Mouse (Mus musculus) left cerebral cortex, adult 9 months (tissue): Measurements from ENCODE around the gene Mogat1.
"Not testable (repeated sequence)": the region's sequence is repeated elsewhere in the genome, so short reads cannot be mapped to it uniquely, and the experiment has no call there.

ENCODE experiments used
- DNase-seq, 2 experiments: peaks; one replicate each; pipeline ENCODE4 v3.0.0; 2022; ENCODE audit warnings: low spot score in 2 of 2

Gene Mogat1

DNA sequence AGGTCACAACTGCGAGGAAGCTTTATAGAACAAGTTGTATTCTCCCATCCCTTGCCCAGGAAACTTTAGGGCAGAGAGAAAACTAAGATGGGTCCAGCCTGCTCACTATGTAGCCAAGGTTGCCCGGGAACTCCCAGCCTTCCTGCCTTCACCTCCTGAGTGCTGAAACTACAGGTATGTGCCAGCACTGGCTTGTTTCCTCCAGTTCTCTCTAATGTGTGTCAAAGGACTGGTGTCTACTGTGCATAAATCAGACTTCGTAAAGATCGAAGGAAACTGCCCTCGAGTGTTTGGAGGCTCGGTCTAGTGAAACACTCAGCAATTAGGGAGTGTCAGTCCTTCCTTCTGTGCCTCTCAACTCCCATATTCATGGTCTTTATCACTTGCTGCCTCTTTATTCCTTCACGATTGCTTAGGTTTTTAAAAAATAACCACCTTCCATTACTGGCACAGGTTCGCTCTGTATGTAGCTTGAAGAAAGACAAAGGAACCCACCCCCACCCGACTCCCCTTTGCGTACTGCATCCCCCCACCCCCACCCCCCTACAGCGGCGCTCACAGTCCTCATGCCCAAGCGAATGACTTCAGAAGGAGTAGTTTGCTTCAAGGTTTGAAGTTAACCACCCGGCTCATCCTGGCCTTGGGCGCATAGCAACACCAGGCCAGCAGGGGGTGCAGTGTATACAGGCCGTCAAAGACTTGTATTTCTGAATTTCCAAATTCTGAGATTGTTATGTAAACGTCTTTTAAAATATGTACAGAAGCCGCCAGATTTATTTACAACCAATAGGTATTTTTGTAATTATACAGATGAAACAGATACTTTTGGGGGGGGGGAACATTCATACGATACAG lies 25.7 kb downstream of the Mogat1 start:
- peak; percentile 40 to 92 for DNase-seq

DNA sequence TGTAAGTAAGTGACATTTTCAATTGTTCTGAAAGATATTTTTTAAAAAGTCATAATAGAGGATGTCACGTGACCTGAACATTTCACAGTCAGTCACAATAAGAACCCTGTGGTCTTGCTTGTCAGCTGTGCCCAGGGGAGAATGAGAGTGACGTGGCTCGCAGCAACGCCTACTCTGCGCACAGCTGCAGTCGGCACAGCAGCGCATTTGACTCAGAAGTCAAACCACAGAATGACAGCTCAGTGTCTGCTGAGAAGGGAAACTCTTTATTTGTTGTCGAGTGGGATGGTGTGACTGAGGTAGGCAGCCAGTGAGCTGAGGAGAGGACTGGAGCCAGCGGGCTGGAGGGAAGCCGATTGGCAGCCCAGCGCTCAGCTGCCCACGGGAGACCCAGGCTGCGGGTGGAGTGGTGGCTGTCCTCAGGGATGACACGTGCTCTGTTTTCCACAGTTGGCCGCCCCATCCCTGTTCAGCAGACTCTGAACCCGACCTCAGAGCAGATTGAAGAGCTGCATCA lies 26.8 kb downstream of the Mogat1 start:
- peak; percentile 86 to 88 for DNase-seq

DNA sequence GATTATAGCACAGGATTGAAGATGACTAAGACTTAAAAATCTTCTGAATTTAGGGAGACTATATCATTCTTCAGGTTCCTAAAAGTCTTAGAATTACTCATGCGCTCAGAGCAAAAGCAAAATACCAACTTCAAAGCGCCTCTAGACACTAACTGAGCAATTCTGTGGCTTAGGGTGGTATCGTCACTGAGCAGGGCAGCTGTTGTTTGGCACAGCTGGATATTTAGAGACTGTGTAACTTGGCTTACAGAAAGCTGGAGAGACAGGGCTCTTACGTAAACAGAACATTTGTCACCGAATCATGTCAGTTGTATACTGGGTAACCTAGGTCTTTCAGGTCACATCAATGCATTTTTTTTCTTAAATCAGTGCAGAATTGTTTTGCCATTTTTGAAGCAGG lies 27.6 kb downstream of the Mogat1 start:
- DNase-seq: no peak

DNA sequence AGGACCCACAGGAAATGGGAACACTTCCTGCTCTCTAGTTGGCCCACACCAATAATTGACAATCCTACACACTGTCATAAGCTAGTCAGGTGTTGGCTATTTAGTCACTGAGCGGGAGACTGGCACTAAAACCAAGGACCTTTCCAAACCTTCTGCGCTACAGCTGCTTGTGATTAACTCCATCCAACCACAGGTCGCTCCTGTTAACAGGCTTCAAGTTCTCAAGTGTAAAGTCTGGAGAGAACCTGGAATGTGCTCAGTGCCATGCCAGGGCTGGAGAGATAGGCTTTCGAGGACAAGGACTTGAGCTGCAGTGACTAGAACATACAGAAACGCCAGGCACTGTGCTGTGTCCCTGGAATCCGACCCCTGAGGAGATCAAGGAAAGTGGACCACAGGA lies 28.4 kb downstream of the Mogat1 start:
- no peak for DNase-seq

DNA sequence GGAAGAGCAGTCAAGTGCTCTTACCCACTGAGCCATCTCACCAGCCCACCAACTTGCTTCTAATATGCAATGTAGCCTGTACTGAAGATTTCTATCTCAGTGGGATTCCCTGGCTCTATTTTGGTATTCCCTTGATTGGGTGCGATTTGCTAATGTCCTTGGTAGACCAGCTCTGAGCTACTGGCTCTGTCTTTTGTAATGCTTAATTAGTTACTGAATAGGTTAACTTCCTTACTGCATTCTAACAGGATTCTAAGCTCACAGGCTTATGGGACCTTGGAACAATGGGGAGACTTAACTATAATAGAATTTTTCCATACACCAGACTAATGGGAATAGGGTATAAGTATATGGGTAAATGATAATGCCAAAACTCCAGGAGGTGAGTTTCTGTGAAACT lies 32.8 kb downstream of the Mogat1 start:
- DNase-seq: not testable (repeated sequence)

DNA sequence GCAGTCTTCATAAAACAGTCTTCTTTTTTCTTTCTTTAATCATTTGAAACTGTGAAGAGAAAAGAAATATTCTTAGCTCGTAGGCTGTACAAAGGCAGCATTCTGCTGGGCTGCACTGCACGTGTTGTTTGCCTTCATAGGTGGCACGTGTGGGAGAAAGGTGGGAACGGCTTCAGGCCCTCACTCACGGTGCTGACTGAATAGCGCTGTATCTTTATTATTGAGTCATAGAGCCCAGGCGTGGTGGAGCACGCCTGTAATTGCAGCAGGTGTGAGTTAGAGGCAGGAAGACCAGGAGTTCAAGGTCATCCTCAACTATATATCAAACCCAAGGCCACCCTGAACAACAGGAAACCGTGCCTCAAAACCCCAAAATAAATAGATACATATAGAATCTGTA lies 35.5 kb downstream of the Mogat1 start:
- no peak for DNase-seq

DNA sequence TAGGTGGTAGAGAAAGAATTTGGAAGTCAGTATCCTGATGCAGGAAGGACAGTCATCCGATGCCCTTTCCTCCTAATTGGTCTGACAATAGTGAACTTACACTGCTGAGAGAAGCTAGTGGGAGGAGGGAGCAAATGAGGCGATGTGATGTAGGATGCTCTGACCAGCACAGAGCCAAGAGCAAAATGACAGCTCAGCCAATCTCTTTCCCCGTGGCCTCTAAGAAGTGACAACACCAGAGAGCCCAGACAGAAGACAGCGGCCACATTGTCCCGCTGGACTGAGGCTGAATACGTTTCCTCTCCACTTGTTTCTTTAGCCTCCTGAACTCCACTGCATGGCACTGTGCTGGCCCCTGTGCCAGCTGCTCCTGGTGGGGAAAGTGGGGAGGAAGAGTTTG lies 38.2 kb downstream of the Mogat1 start:
- no peak for DNase-seq

DNA sequence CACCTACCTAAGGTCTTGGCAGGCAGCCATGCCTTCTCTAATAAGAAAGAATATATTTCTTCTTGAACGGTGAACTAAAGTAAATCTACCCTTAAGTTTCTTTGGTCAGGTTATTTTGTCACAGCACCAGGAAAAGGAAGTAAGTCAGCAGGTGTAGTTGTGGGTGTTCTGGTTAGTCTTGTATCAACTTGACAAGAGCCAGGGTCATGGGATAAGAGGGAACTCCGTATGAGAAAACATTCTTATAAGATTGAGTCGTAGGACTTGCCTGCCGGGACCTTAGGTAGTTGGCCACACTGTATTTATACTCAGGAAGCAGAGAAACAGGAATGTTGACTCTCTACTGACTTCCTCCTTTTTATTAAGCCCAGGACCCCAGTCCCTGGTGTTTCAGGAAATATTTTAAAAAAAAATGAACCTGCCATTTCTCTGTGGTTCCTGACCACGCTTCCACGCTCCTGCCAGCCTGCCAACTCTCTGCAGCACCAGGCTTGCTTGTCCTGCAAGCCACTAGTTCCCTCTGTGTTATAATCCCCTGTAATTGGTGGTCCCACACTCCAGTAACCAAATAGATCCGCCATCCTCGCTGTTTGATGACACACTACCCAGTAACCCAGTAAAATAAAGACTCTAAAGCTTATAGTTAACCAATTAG lies 43.3 kb downstream of the Mogat1 start:
- no peak for DNase-seq

DNA sequence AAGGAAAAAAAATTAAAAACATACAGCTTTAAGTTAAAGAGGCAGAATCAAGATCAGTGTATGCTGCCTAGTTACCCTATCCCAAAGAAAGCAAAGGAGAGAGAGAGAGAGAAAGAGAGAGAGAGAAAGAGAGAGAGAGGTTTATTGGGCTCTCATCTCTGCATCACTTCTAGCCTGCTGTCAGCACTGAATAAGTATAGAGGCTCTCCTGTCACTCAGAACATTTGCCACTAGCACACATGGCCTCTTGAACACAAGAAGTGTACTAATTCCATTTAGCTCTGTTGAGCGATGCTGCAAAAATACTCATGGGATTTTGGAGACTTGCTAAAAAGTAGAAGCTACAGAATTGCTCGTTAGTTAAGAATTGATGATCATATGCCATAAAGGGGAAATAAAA lies 56.2 kb downstream of the Mogat1 start:
- no peak for DNase-seq

DNA sequence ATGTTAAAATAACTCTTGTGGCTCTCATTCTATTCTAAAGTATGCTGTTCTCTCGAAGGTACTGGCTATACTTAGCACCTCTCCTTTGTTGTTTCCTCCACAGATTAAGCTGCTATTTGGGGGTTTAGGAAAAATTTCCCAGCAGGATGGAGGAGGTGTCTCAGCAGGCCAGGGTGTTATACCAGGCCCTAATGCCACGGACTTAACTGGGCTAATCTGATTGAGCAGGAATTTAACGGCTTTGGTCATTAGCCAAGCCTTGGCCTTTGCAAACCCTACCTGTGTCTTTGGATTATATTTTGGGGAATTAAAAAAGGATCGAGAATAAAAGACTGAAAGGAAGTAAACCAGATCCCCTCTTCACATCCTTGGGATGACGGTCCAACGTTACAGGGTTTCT lies 56.6 kb downstream of the Mogat1 start:
- DNase-seq: no peak

DNA sequence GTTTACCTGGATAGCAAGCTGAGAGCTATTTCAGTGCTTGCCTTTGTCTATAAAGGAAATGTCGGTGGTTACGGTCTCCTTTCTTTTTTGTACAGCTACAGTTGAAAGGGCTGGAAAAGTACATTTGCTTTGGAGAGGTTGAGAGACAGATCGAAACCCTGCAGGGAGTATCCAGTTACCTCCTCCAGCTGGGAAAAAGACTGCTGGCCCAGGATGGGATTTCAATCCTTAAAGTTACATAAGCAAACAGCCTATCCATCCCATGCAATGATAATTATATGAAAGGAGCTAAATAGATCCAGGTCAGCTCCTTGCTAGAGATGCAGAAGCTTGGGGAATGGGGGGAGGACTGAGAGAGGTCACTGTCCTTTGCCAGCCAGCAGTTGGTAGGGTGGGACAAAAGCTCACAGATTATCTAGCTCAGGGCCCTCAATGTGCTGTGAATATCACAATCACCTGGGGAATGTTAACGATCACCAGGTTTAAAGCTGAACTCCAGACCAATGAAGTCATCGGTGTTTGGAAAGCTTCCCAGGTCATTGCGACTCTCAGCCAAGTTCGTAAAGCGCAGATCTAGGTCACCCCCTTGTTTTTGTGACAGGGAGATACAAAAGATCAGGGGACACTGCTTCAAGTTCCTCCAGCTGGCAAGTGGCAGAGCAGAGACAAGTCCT lies 57.2 kb downstream of the Mogat1 start:
- peak in 1 of 2 experiments; percentile 16 for DNase-seq

DNA sequence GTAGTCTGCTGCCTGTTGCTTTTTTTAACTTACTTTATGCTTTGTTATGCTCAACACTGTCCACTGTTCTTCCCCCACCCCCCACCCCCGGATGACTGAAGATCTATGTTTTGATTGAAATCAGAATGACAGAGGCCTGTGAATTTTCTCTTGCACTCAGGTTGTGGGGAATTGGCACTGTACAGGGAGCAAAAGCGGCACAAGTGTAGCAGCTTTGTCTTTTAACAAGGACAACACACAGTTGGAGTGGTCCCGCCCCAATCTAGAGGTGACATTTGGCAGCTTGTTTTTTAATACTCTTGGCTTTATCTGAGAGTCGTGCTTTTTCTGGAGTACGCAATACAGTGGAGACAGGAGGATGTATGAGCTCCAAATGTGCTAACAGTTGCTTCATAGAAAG lies 58.8 kb downstream of the Mogat1 start:
- DNase-seq: no peak

DNA sequence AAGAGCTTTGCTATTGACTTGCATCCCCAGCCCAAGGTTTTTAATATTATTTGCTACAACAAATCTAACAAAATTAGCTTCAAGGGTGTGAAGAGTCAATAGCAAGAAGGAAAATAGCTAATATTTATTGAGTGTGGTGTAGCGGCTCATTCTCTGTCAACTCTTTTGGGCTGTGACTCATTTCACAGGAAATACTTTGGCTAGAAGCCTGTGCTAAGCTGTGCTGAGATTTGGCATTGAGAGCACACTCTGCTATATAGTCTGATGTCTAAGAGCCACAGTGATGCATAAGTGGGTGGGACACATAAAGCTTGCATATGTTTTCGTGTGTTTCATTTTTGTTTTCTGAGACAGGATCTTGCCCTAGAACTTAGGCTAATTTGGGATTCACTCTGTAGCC lies 74.3 kb downstream of the Mogat1 start:
- no peak for DNase-seq

DNA sequence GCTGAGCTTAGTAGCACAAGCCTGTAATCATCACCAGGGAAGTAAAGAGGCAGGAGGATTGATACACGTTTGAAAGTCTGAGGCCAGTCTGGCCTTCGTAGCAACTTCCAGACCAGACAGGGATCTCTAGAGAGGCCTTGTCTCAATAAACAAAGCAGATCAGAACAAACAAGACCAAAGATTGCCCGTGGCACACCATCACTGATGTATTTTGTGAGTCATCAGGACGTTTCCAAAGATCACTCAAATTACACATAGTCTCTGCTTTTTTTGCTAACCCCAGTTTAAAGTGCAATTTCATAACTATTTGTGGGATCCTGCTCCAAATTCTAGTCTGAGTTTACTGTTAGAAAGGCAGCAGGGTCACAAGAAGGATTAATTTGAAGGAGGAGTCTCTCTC lies 76.2 kb downstream of the Mogat1 start:
- DNase-seq: no peak
